Mouse (Mus musculus) heart, adult 2 months (tissue): ENCODE data around the gene Rnf10.
"Not testable (repeated sequence)": the region's sequence is repeated elsewhere in the genome, so short reads cannot be mapped to it uniquely, and the experiment has no call there.

ENCODE experiments used
- CTCF ChIP-seq: fragments of 200-600 bp; IDR thresholded peaks from 2 replicates; pipeline ENCODE4 v1.8.1; 2022; ENCODE audit warnings: antibody characterized with exemption, mild to moderate bottlenecking, moderate library complexity
- EP300 ChIP-seq: fragments of 200-500 bp; IDR thresholded peaks from 2 replicates; pipeline ENCODE4 v1.6.1; 2011; ENCODE audit warnings: low read depth, low read length, control low read depth; ENCODE audit not compliant: insufficient read depth
- POLR2A ChIP-seq: fragments of 200-500 bp; IDR thresholded peaks from 2 replicates; pipeline ENCODE4 v1.6.1; 2011; ENCODE audit warnings: mild to moderate bottlenecking, low read depth, low read length, control low read depth; ENCODE audit not compliant: insufficient read depth

DNA sequence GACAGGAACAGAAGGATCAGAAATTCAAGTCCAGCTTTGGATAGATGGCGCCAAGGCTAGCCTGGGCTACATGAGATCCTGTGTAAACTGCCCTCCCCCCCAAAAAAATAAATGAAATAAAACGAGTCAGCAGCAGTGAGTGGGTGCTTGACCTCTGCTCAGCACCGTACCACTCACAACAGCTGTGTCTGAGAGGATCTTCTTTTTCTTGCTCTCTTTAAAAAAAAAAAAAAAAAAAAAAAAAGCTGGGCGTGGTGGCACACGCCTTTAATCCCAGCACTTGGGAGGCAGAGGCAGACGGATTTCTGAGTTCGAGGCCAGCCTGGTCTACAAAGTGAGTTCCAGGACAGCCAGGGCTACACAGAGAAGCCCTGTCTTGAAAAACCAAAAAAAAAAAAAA, 29.5 kb upstream of the Rnf10 start:
- TF ChIP-seq EP300, POLR2A, CTCF: not testable (repeated sequence)
